Mouse (Mus musculus) heart, embryonic 13.5 days (tissue): ENCODE results near the gene Camk2d. TPM values are rescaled to one million over a fixed set of nuclear protein-coding genes. Genes with fewer than 3 reads are reported as not detected.
A peak's percentile ranks its signal among the peaks of the same experiment; 100 is the strongest.

Experiments
- ATAC-seq: fragments of 200-750 bp; cut with Nextera tagmentation; 2 replicates; pipeline ENCODE4 v1.8.0; 2017; ENCODE audit warnings: moderate TSS enrichment; ENCODE audit not compliant: insufficient number of reproducible peaks, low FRiP score, low TSS enrichment; ENCODE audit errors: extremely low read depth
- H3K27ac ChIP-seq: fragments of 300-500 bp; sonication (generic); replicated peaks from 2 replicates; pipeline ENCODE4 v1.5.1; 2015; ENCODE audit warnings: moderate library complexity, mild to moderate bottlenecking, inconsistent platforms
- H3K27me3 ChIP-seq: fragments of 300-500 bp; sonication (generic); replicated peaks from 2 replicates; pipeline ENCODE4 v1.6.1; 2015; ENCODE audit warnings: mild to moderate bottlenecking, inconsistent platforms
- H3K36me3 ChIP-seq: fragments of 300-500 bp; sonication (generic); 2 replicates; pipeline ENCODE4 v1.6.1; 2015; ENCODE audit warnings: mild to moderate bottlenecking, inconsistent platforms
- H3K4me1 ChIP-seq: fragments of 300-500 bp; sonication (generic); 2 replicates; pipeline ENCODE4 v1.6.1; 2015; ENCODE audit warnings: inconsistent platforms
- H3K4me2 ChIP-seq: fragments of 300-500 bp; sonication (generic); 2 replicates; pipeline ENCODE4 v1.6.1; 2015; ENCODE audit warnings: inconsistent platforms, mild to moderate bottlenecking, moderate library complexity
- H3K4me3 ChIP-seq: fragments of 300-500 bp; sonication (generic); 2 replicates; pipeline ENCODE4 v1.5.1; 2015; ENCODE audit warnings: moderate library complexity, mild to moderate bottlenecking, inconsistent platforms
- H3K9ac ChIP-seq: fragments of 300-500 bp; sonication (generic); 2 replicates; pipeline ENCODE4 v1.6.1; 2015; ENCODE audit warnings: inconsistent platforms, mild to moderate bottlenecking, moderate library complexity
- H3K9me3 ChIP-seq: fragments of 300-500 bp; sonication (generic); 2 replicates; pipeline ENCODE4 v1.6.1; 2016; ENCODE audit warnings: inconsistent platforms
- WGBS: fragments of 180-500 bp; shearing (Covaris S2); methylation state at CpG from one replicate; pipeline ENCODE4 v1.1.7; 2015; ENCODE audit warnings: mixed read lengths; 5-methylcytosine and 5-hydroxymethylcytosine counted together
- polyA plus RNA-seq: library from polyadenylated mRNA; unstranded; fragments of >200 nt; fragmentation: Nextera tagmentation; extraction: Ambion mirVana; gene quantifications from 2 replicates; pipeline ENCODE4 v1.2.1, GENCODE M21; 2015

Gene Camk2d
- polyA plus RNA-seq, 1 experiment from 2014 or later, result 87.4 TPM

GRCm38 (mm10) chr3:126751377-126752098 is 155.4 kb downstream of the Camk2d start:
- Histone ChIP-seq H3K27ac (0 out of 2 replicates have a peak overlapping the region, but pooled peaks have one; percentile 20), H3K4me1 (peaks cover 55% of the 10 kb centered on the region), H3K9ac (no peak overlapping the region), H3K9me3 (no peaks in the 10 kb centered on the region), H3K4me2 (no peak overlapping the region), H3K4me3 (no peak overlapping the region), H3K36me3 (peaks cover 4% of the 10 kb centered on the region; the same call in 1 of the 2 replicates), H3K27me3 (no peaks in the 10 kb centered on the region)
- 77% methylated on average over 7 of the region's 7 CpGs for WGBS
- ATAC-seq, result no peak

GRCm38 (mm10) chr3:126752978-126753377 is 156.9 kb downstream of the Camk2d start:
- Histone ChIP-seq H3K4me2 (no peak overlapping the region), H3K9me3 (no peaks in the 10 kb centered on the region), H3K4me1 (peaks cover 43% of the 10 kb centered on the region), H3K9ac (no peak overlapping the region), H3K27me3 (no peaks in the 10 kb centered on the region), H3K27ac (peak overlapping the region; percentile 75), H3K36me3 (peaks cover 4% of the 10 kb centered on the region; the same call in 1 of the 2 replicates), H3K4me3 (no peak overlapping the region)
- peak; percentile 42; the same call in 1 of the 2 replicates for ATAC-seq
- WGBS, result 37% methylated on average over 6 of the region's 6 CpGs

- no peak overlapping the region for H3K27ac ChIP-seq
- H3K36me3 ChIP-seq, result peaks cover 4% of the 10 kb centered on the region; the same call in 1 of the 2 replicates
- no peak overlapping the region for H3K4me3 ChIP-seq
- peaks cover 15% of the 10 kb centered on the region for H3K4me1 ChIP-seq
- no peak for ATAC-seq
- no peaks in the 10 kb centered on the region for H3K9me3 ChIP-seq
- H3K27me3 ChIP-seq, result no peaks in the 10 kb centered on the region
- H3K9ac ChIP-seq, result no peak overlapping the region
- no peak overlapping the region for H3K4me2 ChIP-seq
- 61% methylated on average over 1 of the region's 1 CpGs for WGBS
Measured at GRCm38 (mm10) chr3:126758398-126758797, 162.3 kb downstream of the Camk2d start.

GRCm38 (mm10) chr3:126760608-126761007 is 164.5 kb downstream of the Camk2d start:
- 73% methylated on average over 3 of the region's 3 CpGs for WGBS

GRCm38 (mm10) chr3:126764745-126765144 is 168.6 kb downstream of the Camk2d start:
- ATAC-seq, result no peak
- Histone ChIP-seq H3K4me1 (peaks cover 16% of the 10 kb centered on the region), H3K36me3 (peaks cover 18% of the 10 kb centered on the region), H3K9me3 (no peaks in the 10 kb centered on the region), H3K27me3 (no peaks in the 10 kb centered on the region), H3K9ac (no peak overlapping the region), H3K4me2 (no peak overlapping the region), H3K4me3 (no peak overlapping the region), H3K27ac (no peak overlapping the region)
- WGBS, result 86% methylated on average over 4 of the region's 4 CpGs

More at GRCm38 (mm10) chr3:126760608-126761007, 164.5 kb downstream of the Camk2d start:
- H3K36me3 ChIP-seq, result peaks cover 6% of the 10 kb centered on the region; the same call in 1 of the 2 replicates
- no peak overlapping the region for H3K27ac ChIP-seq
- no peak overlapping the region for H3K9ac ChIP-seq
- no peak overlapping the region for H3K4me2 ChIP-seq
- no peak for ATAC-seq
- H3K9me3 ChIP-seq, result no peaks in the 10 kb centered on the region
- no peak overlapping the region for H3K4me3 ChIP-seq
- H3K4me1 ChIP-seq, result peaks cover 15% of the 10 kb centered on the region
- H3K27me3 ChIP-seq, result no peaks in the 10 kb centered on the region

GRCm38 (mm10) chr3:126770056-126770455 is 174.0 kb downstream of the Camk2d start:
- Histone ChIP-seq H3K4me1 (peaks cover 14% of the 10 kb centered on the region), H3K27me3 (no peaks in the 10 kb centered on the region), H3K27ac (peak overlapping the region; percentile 56), H3K4me2 (no peak overlapping the region), H3K9me3 (no peaks in the 10 kb centered on the region), H3K4me3 (no peak overlapping the region), H3K9ac (no peak overlapping the region), H3K36me3 (peaks cover 19% of the 10 kb centered on the region)
- ATAC-seq, result no peak
- WGBS, result 54% methylated on average over 6 of the region's 6 CpGs

- Histone ChIP-seq H3K4me1 (peaks cover 14% of the 10 kb centered on the region), H3K4me3 (no peak overlapping the region), H3K27ac (no peak overlapping the region), H3K27me3 (no peaks in the 10 kb centered on the region), H3K9ac (no peak overlapping the region), H3K4me2 (no peak overlapping the region), H3K36me3 (peaks cover 23% of the 10 kb centered on the region), H3K9me3 (no peaks in the 10 kb centered on the region)
- no peak for ATAC-seq
- WGBS, result 82% methylated on average over 8 of the region's 8 CpGs
Measured at GRCm38 (mm10) chr3:126771032-126771431, 174.9 kb downstream of the Camk2d start.

GRCm38 (mm10) chr3:126771541-126771940 is 175.4 kb downstream of the Camk2d start:
- no peak for ATAC-seq
- 23% methylated on average over 6 of the region's 6 CpGs for WGBS

GRCm38 (mm10) chr3:126776001-126776400 is 179.9 kb downstream of the Camk2d start:
- no peak for ATAC-seq
- Histone ChIP-seq H3K27me3 (no peaks in the 10 kb centered on the region), H3K36me3 (0 out of 2 replicates have a peak, but pooled peaks cover 10% of the 10 kb centered on the region), H3K4me1 (peaks cover 31% of the 10 kb centered on the region), H3K27ac (no peak overlapping the region), H3K4me3 (no peak overlapping the region), H3K9ac (no peak overlapping the region), H3K4me2 (no peak overlapping the region), H3K9me3 (no peaks in the 10 kb centered on the region)

More at GRCm38 (mm10) chr3:126771541-126771940, 175.4 kb downstream of the Camk2d start:
- Histone ChIP-seq H3K4me3 (no peak overlapping the region), H3K36me3 (peaks cover 25% of the 10 kb centered on the region), H3K4me2 (no peak overlapping the region), H3K27ac (no peak overlapping the region), H3K9me3 (no peaks in the 10 kb centered on the region), H3K4me1 (peaks cover 14% of the 10 kb centered on the region), H3K27me3 (no peaks in the 10 kb centered on the region), H3K9ac (no peak overlapping the region)

GRCm38 (mm10) chr3:126777101-126777500 is 181.0 kb downstream of the Camk2d start:
- Histone ChIP-seq H3K4me3 (no peak overlapping the region), H3K27me3 (no peaks in the 10 kb centered on the region), H3K9me3 (no peaks in the 10 kb centered on the region), H3K4me2 (no peak overlapping the region), H3K4me1 (peaks cover 31% of the 10 kb centered on the region), H3K36me3 (peaks cover 12% of the 10 kb centered on the region), H3K9ac (no peak overlapping the region), H3K27ac (no peak overlapping the region)
- 87% methylated on average over 9 of the region's 9 CpGs for WGBS
- ATAC-seq, result no peak

GRCm38 (mm10) chr3:126777879-126778278 is 181.8 kb downstream of the Camk2d start:
- WGBS, result 75% methylated on average over 1 of the region's 1 CpGs
- no peak overlapping the region for H3K4me3 ChIP-seq
- peaks cover 31% of the 10 kb centered on the region for H3K4me1 ChIP-seq
- H3K36me3 ChIP-seq, result peaks cover 12% of the 10 kb centered on the region
- no peak overlapping the region for H3K9ac ChIP-seq
- no peak overlapping the region for H3K4me2 ChIP-seq
- ATAC-seq, result no peak
- H3K27me3 ChIP-seq, result no peaks in the 10 kb centered on the region
- no peak overlapping the region for H3K27ac ChIP-seq
- H3K9me3 ChIP-seq, result no peaks in the 10 kb centered on the region
